Mouse (Mus musculus) NIH3T3 (cell line): ENCODE results near the gene Prmt8.

ENCODE experiments used
- DNase-seq: peaks from one replicate; pipeline ENCODE4 v3.0.0-alpha.2; 2012; ENCODE audit warnings: low read depth

Prmt8 gene

DNA sequence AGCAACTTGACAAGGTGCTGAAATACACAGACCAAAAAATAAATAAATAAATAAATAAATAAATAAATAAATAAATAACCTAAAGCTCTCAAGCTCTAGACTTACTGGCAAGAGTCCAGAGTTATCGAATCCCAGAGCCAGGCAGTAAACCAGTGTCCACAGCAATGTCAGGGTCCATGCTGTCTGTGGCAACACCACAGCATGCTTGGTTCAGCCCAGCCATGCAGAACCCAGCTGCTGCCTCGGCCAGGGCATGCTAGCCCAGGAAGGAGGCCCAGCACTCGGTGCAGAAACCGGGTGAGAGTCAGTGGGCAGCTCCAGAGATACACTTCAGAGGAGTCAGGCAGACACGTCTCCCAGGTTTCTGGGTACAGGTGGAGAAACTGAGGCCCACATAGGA is 29.4 kb downstream of the Prmt8 start:
- peak; percentile 36 for DNase-seq

- DNase-seq: no peak
Observed at GRCm38 (mm10) chr6:127735130-127735981, 33.9 kb downstream of the Prmt8 start.

GRCm38 (mm10) chr6:127723126-127723525 is 46.1 kb downstream of the Prmt8 start:
- no peak for DNase-seq

- DNase-seq: no peak
Observed at GRCm38 (mm10) chr6:127719875-127720274, 49.4 kb downstream of the Prmt8 start.

- no peak for DNase-seq
Observed at GRCm38 (mm10) chr6:127717239-127718137, 51.8 kb downstream of the Prmt8 start.

- no peak for DNase-seq
Observed at GRCm38 (mm10) chr6:127715428-127715827, 53.8 kb downstream of the Prmt8 start.

GRCm38 (mm10) chr6:127714906-127715305 is 54.4 kb downstream of the Prmt8 start:
- peak; percentile 79 for DNase-seq

DNA sequence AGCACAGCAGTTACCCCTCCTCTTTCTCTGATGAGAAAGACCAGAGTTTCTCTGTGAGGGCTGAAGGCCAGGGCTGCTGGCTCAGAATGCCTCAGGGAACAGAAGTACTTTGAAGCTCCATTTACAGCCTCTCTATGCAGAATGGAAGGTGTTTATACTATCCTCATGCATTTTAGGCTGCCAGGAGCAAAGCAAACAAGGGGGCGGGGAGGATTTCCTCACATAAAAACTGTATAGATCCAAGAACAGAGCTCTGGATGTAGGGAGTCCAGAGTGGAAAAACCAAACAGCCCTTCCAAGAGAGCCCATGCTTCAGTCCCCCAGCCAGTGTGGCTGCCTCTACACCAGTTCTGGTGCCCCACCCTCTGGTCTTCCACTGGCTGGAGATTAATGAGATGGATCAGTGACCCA is 61.0 kb downstream of the Prmt8 start:
- DNase-seq: peak; percentile 90

DNA sequence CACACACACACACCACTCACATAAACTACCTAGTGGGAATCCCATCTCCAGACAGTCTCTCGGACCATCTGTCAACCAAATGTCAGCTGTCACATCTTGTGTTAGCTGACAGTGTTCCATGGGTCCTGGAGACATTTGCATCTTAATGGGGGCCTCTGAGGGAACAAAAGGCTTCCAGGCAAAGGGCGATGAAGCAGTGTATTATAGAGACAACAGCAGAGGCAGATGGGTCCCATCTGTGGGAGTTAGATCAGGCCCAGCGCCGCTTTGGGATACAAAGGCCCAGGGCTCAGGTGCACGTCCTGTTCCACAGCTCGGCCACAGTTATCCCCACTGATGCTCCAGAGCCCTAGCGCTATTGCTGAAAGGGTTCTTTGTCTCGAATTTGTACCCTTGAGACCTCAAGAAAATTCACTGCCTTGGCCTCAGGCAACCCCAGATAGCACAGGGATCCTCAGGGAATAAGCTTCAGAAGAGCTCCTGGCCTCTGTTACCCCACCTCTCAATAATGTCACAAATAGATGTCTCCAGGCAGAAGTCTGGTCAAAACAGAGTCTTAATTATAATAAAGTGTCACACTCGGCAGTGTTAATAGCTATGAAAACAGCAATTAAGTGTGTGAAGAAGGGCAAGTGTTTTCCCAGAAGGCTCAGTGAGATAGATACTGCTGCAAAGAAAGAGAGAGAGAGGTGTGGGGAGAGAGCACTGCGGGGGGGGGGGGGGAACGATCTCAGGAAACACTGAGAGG is 68.1 kb downstream of the Prmt8 start:
- DNase-seq: no peak

- peak; percentile 54 for DNase-seq
Observed at GRCm38 (mm10) chr6:127693681-127694080, 75.6 kb downstream of the Prmt8 start.

DNA sequence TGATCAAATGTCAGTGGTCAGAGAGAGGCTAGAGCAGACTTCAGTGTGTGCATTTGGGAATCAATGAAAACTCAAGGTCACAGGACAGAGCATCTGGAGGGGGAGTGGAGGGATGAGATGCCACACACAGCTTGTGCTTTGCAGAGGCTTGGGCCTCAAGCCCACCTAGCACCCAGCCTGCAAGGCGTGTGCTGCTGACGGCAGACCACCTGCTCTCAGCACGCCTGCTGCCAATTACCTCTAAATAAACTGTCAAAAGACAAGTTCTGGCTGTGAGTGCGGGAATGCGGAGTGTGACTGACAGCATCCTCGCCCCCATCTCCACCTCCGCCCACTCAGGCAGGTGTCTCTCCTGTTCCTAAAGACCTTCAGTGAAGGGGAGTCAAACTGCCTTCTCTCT is 77.0 kb downstream of the Prmt8 start:
- no peak for DNase-seq

GRCm38 (mm10) chr6:127687181-127687860 is 82.0 kb downstream of the Prmt8 start:
- no peak for DNase-seq

GRCm38 (mm10) chr6:127684981-127685380 is 84.3 kb downstream of the Prmt8 start:
- DNase-seq: peak; percentile 40

DNA sequence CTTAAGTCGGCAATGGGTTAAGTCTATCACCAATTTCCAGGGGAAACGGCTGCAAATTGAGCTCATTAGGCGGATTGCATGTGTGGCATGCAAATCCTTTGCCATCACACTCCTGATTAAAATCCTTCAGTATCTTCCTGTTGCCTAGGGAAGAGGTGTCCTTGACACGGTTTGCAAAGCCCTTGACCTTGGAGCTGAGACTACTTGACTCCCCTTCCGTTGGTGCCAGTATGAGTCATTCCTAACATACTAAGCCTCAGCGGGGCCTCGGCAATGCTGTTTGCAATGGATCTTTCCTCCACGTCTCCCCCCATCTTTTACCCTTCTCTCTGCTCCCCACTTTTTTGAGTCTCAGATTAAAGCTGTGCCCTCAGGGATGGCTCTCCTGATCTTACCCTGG is 85.7 kb downstream of the Prmt8 start:
- no peak for DNase-seq

DNA sequence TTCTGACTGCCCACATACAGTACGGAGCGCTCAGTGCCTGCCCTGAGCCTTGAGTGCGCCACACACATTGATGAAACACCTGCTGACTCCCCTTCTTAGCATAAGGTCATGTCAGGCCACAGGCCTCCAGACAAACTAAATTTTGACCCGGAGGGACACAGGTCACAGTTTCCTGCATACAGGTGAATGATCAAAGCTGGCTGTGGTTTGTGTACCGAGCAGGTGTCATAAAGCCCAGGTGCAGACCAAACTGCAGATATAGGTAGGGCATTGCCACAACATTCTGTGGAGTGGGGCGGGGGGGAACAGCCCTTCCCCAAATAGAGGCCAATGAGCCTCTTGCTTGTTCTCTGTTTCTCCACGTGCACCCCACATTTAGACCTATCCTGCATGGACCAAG is 88.5 kb downstream of the Prmt8 start:
- DNase-seq: no peak

GRCm38 (mm10) chr6:127678998-127679397 is 90.3 kb downstream of the Prmt8 start:
- no peak for DNase-seq

- peak; percentile 33 for DNase-seq
Observed at GRCm38 (mm10) chr6:127678320-127678719, 91.0 kb downstream of the Prmt8 start.

GRCm38 (mm10) chr6:127676866-127677265 is 92.4 kb downstream of the Prmt8 start:
- DNase-seq: no peak

GRCm38 (mm10) chr6:127672071-127672470 is 97.2 kb downstream of the Prmt8 start:
- DNase-seq: no peak

GRCm38 (mm10) chr6:127670031-127670430 is 99.2 kb downstream of the Prmt8 start:
- DNase-seq: no peak

GRCm38 (mm10) chr6:127669313-127669712 is 100.0 kb downstream of the Prmt8 start:
- no peak for DNase-seq

- DNase-seq: peak; percentile 41
Observed at GRCm38 (mm10) chr6:127663263-127663662, 106.0 kb downstream of the Prmt8 start.
